Mouse (Mus musculus) frontal cortex, postnatal 25 days (tissue): Measurements from ENCODE around the gene Gm5965.
"Not testable (repeated sequence)": the region's sequence is repeated elsewhere in the genome, so short reads cannot be mapped to it uniquely, and the experiment has no call there.

ENCODE experiments used
- DNase-seq, 2 experiments: peaks; one replicate each; pipeline ENCODE4 v3.0.0; 2022; ENCODE audit warnings: low spot score in 2 of 2

Gene Gm5965

DNA sequence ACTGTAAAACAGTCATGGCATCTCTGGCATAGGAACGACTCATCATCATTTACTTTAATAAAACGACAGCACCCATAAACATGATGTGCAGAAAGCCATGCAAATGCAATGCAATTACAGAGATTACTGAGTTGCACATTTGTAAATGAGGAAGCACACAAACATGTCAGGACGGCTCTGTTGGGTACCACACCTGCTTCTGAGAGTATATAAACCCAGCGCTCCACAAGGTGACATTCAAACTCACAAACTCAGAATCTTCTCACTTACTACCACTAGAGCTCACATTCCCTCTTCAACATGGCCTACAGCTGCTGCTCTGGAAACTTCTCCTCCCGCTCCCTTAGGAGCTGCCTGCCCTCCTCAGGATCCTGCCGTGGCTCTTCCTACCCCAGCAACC, at the start of gene Gm5965:
TSS of gene Gm5965 (plus strand) at position 301 of the 400 bp plus-strand sequence.
- DNase-seq = no peak

GRCm38 (mm10) chr16:88728812-88729275, 48.9 kb upstream of the Gm5965 start, which contains the start of gene Krtap13-1:
Krtap13-1 (plus strand) TSS chr16:88728862.
- DNase-seq = no peak

- DNase-seq = no peak
Observed at GRCm38 (mm10) chr16:88735391-88735790, 42.3 kb upstream of the Gm5965 start.

DNA sequence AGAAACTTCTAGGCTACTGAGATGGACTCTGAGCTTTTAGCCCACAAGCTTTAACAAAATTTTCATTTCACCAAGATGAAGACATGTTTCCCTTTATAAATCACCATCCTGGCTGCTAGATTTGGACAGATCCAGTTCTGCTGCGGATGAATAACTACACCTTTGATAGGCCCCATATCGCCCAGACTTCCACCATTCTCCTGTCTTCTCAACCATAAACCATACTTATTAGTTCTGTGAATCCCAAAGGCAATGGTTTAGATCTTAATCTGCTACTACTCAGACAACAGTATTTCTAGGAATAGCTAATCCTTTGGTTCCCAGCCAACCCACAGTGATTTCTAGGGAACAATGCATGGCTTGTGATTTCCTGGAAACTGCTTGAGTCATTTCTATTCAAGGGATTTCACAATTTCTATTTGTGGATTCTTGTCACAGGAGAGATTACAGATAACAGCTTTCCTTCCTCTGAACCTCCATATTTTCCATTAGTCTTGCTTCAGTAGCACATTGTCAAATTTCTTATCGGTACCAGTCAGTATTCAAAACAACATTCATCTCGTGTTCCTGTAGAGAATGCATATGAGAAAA, 32.9 kb upstream of the Gm5965 start:
- no peak for DNase-seq

DNA sequence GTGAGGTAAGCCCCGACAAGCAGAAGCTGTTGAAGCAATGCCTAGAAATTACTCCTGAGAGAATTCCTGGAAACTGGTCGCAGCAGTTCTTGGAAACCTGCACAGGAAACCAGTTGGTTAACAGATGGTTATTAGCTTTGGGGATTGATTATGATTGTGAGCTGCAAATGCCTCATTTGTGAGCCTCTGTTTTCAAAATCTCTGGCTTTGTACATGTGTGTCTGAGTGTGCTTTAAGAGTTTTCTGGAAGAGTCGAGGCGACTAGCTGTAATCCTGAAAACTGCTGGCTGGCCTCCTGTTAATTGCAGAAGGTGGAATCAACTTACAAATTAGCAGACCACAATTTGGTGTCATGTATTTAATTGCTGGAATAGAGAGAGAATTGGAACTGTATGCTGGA, 29.8 kb upstream of the Gm5965 start:
- no peak for DNase-seq

DNA sequence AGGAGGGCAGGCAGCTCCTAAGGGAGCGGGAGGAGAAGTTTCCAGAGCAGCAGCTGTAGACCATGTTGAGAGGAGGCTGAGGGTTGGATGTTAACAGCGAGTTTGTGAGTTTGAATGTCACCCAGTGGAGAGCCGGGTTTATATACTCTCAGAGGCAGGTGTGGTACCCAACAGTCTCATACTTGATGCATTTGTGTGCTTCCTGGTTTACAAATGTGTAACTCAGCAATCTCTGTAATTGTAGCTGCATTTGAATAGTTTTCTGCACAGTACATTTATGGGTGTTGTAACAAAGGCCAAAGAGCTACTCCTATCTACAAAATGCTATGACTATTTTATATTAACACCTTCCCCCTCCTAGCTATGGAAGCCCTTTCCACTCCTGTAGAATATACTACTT, 26.2 kb upstream of the Gm5965 start, which contains the start of gene Krtap13:
TSS of gene Krtap13 (minus strand) at position 101 of the 400 bp plus-strand sequence.
- not testable (repeated sequence) for DNase-seq

- DNase-seq = not testable (repeated sequence)
Observed at GRCm38 (mm10) chr16:88758547-88758946, 19.1 kb upstream of the Gm5965 start, which contains the start of gene 2310034C09Rik. 2310034C09Rik (plus strand) TSS chr16:88758847.

DNA sequence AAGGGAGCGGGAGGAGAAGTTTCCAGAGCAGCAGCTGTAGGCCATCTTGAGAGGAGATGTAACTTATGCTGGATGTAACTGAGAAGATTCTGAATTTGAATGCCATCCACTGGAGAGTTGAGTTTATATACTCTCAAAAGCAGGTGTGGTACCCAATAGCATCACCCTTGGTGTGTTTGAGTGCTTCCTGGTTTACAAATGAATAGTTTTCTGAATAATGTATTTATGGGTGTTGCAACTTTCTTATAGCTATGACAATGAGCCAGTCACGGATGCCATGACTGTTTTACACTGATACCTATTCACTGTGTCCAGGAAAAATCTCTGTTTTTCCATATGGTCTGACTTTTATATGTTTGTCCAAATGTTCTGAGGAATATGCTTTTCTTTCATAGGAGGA, 3.6 kb upstream of the Gm5965 start, which contains the start of gene 2310057N15Rik:
TSS of gene 2310057N15Rik (minus strand) at position 101 of the 400 bp plus-strand sequence.
- DNase-seq = no peak

GRCm38 (mm10) chr16:88786786-88787185, 9.1 kb downstream of the Gm5965 start:
- DNase-seq = no peak

- no peak for DNase-seq
Observed at GRCm38 (mm10) chr16:88811827-88812226, 34.1 kb downstream of the Gm5965 start, which contains the start of gene Gm20741. Gm20741 (minus strand) TSS chr16:88812220.

GRCm38 (mm10) chr16:88820066-88820465, 42.4 kb downstream of the Gm5965 start, which contains the start of gene Krtap15:
Krtap15 (plus strand) TSS chr16:88820215.
- DNase-seq = no peak

GRCm38 (mm10) chr16:88823736-88824135, 46.0 kb downstream of the Gm5965 start:
- no peak for DNase-seq

DNA sequence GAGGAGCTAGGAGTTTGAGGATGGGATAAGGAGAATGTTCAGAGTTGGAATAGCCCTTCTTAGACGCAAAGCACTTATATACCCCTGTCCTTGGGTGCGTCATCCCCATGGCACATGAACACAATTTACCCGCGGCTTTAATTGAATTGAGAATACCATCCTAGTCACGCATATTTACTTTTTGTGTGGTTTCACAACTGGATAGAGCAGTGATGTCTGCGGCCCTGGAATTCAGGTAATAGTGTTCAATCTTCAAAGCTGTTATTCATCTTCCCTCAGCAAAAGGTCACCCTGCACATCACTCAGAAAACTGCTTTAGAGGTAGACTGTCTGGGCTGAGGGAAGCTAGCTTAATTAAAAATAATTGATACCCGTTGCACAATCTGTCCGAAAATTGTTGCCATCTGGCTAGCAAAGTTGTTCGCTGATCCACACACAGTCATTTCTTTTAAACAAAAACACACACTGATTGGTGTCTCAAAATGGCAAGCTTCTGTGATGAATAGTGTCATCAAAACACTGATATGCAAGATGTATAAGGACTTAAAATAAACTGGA, 48.5 kb downstream of the Gm5965 start, which contains the start of gene Krtap14:
TSS of gene Krtap14 (minus strand) at position 51 of the 558 bp plus-strand sequence.
- no peak for DNase-seq

- DNase-seq = no peak
Observed at GRCm38 (mm10) chr16:88826978-88827377, 49.3 kb downstream of the Gm5965 start.
